Mouse (Mus musculus) lung, postnatal 25 days (tissue): ENCODE measurements around the gene Rnf217.

Experiments used
- DNase-seq: peaks from one replicate; pipeline ENCODE4 v3.0.0; 2022; ENCODE audit warnings: low spot score

The Rnf217 gene

DNA sequence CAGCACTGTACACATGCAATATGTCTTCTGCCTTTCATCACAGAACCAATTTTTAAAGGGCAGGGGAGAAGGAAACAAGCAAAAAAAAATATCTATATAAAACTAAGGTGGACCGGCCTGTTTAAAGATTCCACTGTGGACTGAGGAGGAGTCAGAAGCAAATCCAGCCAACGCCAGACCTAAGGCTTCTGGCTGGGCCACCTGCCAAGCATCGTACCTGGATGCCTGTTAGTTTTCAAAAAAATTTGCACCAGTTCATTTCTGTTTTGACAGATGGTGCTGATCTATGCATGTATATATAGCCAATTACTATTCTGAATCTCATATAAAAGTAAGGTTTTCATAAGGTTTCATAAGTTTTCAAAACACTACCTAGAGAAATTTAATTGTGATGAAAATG is 113.2 kb downstream of the Rnf217 start:
- DNase-seq, result no peak

GRCm38 (mm10) chr10:31494296-31494695 is 114.7 kb downstream of the Rnf217 start:
- no peak for DNase-seq

- no peak for DNase-seq
Observed at GRCm38 (mm10) chr10:31467043-31467898, 141.7 kb downstream of the Rnf217 start.

GRCm38 (mm10) chr10:31465840-31466541 is 143.0 kb downstream of the Rnf217 start:
- DNase-seq, result peak; percentile 26

GRCm38 (mm10) chr10:31465424-31465823 is 143.6 kb downstream of the Rnf217 start:
- DNase-seq, result no peak

GRCm38 (mm10) chr10:31463044-31463443 is 145.9 kb downstream of the Rnf217 start:
- DNase-seq, result no peak

- no peak for DNase-seq
Observed at GRCm38 (mm10) chr10:31456806-31457205, 152.2 kb downstream of the Rnf217 start.

DNA sequence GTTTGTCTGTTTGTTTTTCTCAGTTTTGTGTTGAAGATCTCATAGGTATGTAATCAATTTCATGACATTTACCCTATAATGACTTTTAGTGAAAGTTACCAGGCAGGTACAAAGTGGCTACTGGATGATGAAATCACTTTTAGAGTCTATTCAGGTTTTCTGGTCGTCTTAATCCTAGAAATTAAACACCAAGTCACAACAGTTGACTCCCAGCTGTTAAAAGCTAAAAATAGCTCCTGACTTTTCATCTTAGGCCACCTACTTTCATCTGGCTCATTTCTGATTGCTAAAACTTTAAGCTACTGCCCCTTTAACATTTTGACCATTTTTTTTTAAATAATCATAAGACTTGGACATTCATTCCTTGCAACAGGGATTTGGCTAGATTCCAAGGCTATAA is 161.9 kb downstream of the Rnf217 start:
- DNase-seq, result no peak

DNA sequence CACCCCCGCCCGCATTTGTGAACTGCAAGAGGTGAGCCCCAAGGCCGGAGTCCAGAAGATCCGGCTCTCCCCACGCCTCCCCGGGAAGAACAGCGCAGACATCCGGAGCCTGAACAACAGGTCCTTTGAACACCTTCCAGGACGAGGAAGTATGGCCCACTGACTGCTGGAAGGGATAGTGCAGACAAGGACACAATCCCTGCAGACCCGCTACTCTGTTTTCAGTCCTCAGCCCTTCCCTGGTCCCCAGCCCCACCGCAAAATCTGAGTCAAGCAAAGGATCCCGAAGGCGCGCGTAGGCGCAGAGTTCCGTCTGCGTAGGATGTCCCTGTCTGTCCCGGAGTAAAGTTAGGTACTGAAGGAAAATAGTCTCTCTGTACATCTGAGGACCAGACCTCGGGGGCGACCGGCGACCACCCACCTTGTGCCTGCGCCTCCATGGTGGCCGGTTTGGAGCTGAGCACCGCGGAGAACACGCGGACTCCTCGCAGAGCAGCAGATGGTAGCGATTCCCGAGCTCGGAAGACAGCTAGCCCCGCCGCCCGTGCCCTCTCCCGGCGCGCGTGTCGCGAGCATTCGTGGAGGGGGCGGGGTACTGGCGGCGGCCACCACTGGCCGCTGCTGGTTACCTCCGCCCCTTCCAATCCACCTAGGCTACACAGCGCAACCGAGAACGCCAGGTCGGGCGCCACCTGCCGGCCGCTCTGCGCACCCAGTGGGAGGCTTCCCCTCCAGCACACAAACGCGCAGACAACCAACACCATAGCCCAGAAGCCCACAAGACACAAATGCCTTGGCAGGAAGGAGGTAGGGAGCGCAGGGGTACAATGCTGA is 163.5 kb downstream of the Rnf217 start, which contains the start of gene Tpd52l1:
TSS of gene Tpd52l1 (minus strand) at position 668 of the 834 bp plus-strand sequence.
- peak; percentile 78 for DNase-seq

- DNase-seq, result no peak
Observed at GRCm38 (mm10) chr10:31444206-31444605, 164.8 kb downstream of the Rnf217 start.
